Mouse (Mus musculus): ENCODE measurements around the gene Peak1.

DNA sequence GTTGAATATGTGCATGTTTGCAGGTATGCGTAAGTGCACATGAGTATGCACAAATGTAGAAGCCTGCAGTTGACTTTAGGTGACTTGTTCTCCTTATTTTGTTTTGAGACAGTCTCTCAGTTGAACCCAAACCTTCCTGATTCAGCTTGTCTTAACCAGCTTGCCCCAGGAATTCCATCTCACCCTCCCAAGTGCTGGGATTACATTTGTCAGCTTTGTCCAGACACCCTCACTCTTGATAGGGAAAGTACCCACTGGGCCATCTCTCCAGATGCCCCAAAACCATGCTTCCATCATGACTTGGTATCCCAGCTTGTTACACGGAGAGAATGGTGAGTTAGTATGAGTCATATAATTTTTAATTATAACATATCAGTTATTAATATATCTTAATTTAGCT, 45.2 kb upstream of the Peak1 start:
- no peak for TF ChIP-seq GATA1 (IDR thresholded peaks at IDR 0.05; ENCODE audit: borderline replicate concordance, low read length)
- no peak for TF ChIP-seq FLI1 (IDR thresholded peaks at IDR 0.05; ENCODE audit: low read length)
